Mouse (Mus musculus): ENCODE results near the gene Kcnh2.

DNA sequence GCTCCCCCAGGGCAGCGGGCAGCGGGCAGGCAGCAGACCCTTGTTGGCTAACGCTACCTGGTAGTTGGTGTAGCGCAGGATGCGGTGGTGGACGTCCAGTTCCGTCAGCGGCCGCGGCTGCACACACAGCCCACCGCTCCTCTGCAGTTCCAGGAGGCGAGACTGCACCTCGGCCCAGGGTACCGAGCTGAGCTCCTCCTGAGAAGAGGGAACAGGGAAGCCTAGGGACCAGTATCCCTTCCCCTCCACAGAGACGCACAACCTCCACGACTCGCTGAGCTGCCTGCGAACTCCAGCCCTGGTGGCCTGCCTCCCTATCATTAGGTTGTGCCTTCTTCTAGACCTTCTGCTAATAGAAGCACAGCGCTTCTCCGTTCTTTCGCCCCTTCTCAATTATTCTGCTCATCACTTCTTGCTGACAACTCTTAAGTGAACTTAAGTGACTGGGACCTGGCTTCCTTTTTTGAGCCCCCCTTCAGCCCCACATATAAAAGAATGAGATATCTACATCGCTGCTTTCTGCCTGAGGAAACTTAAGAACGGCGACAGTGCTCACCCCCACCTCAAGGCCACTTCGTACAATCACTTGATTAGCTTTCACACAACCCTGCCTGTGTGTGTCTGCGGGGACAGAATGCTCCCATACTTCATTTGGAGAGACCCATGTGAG, 37.0 kb upstream of the Kcnh2 start:
- TF ChIP-seq USF1 (IDR thresholded peaks at IDR 0.05; ENCODE audit: low read depth, low read length): no peak
- TF ChIP-seq POLR2A (IDR thresholded peaks at IDR 0.05; ENCODE audit: control insufficient read depth in 1 of 2, insufficient read depth in 1 of 2, low read depth in 1 of 2, low read length in 2 of 2, poor library complexity in 1 of 2): no peak; a peak in 1 of 4 replicates
- no peak for TF ChIP-seq ZNF384 (IDR thresholded peaks at IDR 0.05; ENCODE audit: low read depth, low read length)
- no peak for TF ChIP-seq ETS1 (IDR thresholded peaks at IDR 0.05; ENCODE audit: low read depth, low read length)
- no peak for TF ChIP-seq KAT2A (conservative IDR thresholded peaks at IDR 0.05; ENCODE audit: low read depth, low read length)
- no peak for TF ChIP-seq ELF1 (IDR thresholded peaks at IDR 0.05; ENCODE audit: low read depth, low read length)
- peak; percentile 26; the same call in 1 of the 2 replicates for TF ChIP-seq HCFC1 (IDR thresholded peaks at IDR 0.05; ENCODE audit: low read depth, low read length)
- TF ChIP-seq GATA1 (IDR thresholded peaks at IDR 0.05; ENCODE audit: low read depth, low read length): no peak
